Mouse (Mus musculus): ENCODE data around the gene Samhd1.

The Samhd1 gene

GRCm38 (mm10) chr2:157099532-157100318, 35.3 kb downstream of the Samhd1 start:
- no peak for DNase-seq (ENCODE audit: low read depth, low spot score)

GRCm38 (mm10) chr2:157095005-157095755, 39.9 kb downstream of the Samhd1 start:
- DNase-seq (ENCODE audit: low read depth, low spot score) = no peak

DNA sequence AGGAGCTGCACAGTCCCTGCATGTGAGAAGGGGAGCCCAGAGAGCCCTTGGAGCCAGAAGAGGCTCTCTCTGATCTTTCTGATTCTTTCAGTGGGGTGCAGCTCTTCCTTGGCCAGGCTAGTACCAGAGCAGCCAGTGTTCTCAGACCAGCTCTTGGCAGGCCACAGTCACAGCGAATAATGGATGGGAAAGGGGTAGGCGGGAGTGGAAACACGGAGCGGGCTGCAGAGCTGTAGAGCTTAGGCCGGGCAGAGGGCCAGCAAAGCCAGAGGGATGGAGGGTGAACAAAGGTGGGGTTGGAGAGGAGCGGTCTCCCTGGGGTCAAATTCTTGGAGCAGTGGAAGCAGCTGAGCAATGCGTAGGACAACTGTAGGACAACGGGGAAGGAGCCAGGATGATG, 43.0 kb downstream of the Samhd1 start:
- DNase-seq (ENCODE audit: low read depth, low spot score) = no peak

- DNase-seq (ENCODE audit: low read depth, low spot score) = no peak
Observed at GRCm38 (mm10) chr2:157087536-157088317, 47.3 kb downstream of the Samhd1 start.

DNA sequence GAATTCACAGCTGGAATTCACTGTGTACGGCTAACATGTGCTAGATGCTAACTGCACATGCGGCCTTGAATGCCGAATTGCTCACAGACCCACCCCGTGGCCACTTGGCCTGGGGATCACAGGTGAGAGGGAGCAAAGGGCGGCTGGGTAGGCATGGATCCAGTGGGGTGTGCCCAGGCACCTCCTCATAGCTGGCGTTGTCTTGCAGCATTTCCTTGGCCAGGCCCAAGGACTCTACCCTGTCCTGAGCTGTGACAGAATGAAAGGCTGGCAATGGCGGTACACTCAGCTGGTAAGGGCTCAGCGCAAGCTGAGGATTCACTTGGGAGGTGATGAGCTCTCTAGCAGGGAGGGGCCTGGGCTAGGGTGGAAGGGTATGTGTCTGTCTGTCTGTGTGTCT, 48.3 kb downstream of the Samhd1 start, which contains the start of gene Tldc2:
Gene Tldc2 (plus strand): TSS at position 260 of the 400 bp plus-strand sequence.
- DNase-seq (ENCODE audit: low read depth, low spot score) = no peak

- DNase-seq (ENCODE audit: low read depth, low spot score) = no peak
Observed at GRCm38 (mm10) chr2:157084831-157085585, 50.1 kb downstream of the Samhd1 start.

DNA sequence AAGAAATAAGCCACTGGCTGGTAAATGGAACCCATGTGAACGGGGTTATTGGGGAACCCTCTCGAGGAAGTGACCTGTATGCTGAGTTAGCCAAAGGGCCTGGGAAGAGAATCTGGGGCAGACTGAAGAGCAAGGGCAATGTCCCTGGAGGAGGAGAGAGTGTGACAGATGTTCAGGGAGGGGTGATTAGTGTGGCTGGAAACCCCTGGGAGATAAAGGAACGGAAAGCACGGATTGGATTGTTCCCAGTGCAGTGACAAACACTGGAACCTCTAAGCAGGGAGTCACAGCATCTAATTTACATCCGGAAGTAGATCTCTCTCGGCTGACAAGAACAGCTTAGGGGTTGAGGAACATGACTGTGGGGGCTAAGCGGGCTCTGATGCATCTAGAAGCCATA, 53.1 kb downstream of the Samhd1 start:
- no peak for DNase-seq (ENCODE audit: low read depth, low spot score)

DNA sequence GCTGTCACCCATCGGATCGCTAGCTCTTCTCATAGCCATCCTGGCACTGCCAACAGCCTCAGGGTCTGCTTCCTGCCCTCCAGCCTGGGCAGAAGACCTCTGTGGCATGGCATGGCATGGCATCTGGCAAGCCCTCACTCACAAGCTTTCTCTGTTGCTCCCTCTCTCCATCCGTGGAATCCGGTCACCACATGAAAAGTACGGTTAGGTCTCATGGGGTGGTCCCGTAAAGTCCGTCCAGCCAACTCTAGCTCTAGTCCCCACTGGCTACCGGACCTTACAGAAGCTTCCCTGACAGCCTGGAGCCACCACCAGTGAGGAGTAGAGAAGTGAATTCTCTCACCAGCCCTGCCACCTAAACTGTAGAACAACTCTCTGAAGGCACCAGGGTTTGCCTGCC, 53.7 kb downstream of the Samhd1 start:
- no peak for DNase-seq (ENCODE audit: low read depth, low spot score)

DNA sequence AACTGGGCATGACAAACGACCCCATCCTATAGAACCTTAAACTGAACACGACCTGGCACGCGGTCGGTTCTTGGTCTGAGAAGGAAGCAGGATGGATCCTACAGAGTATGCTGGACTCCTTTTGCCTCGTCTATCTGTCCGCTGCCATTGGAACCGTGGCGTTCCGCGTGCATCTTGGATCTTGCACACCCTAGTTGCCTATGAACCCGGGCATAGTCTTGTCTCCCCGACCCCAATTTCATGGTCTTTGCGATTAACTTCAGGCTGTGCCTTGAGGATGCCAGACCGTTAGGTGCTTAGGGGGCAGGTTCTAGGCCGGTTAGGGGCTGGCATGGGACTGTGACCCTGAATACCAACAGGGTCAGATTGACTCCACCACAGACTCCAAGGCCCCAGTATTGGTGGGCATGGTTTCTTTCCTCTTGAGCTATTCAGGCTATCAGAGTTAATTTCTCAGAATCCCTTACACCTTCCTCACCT, 55.3 kb downstream of the Samhd1 start:
- DNase-seq (ENCODE audit: low read depth, low spot score) = no peak

DNA sequence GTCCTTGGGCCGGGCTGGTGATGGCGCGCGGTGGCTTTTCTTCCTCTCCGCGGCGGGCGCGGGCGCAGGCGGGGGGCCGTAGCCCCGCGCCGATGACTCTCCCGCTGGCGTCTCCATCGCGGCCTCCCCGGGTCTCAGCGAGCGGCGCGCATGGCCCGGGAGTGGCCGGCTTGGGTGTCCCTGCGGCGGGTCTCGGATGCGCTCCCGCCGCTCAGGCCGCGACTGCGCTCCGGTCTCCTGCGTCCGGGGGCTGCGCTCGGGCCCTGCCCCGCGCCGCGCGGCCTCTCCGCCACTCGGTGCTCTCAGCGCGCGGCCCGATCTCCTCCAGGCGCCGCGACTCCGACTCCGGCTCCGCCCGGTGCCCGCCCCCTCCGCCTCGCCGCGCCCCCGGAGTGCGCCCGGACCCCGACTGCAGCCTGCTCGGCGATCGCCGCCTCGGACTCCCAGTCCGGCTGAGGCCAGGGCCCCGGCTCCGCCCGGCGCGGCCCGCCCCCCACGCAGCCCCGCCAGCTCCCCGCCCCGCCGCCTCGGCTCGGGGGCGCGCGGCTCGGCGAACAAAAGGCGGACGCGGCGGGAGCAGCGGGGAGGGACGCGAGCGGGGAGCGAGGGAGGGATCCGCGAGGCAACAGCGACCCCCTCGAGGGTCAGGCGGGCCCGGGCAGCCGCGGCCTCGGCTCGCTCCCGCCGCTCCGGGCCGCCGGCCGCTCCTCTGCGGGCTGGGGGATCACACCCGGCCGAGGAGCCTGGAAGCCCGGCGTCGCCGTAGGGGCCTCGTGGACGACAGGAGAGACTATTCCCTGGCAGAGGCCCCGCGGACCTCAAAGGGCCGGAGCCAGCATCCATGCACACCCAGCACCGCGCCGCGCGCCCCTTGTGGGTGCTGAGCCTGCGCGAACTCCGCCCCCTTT, 56.0 kb downstream of the Samhd1 start, which contains the start of gene Soga1:
Gene Soga1 (minus strand): TSS at position 462 of the 908 bp plus-strand sequence.
- DNase-seq (ENCODE audit: low read depth, low spot score) = no peak

DNA sequence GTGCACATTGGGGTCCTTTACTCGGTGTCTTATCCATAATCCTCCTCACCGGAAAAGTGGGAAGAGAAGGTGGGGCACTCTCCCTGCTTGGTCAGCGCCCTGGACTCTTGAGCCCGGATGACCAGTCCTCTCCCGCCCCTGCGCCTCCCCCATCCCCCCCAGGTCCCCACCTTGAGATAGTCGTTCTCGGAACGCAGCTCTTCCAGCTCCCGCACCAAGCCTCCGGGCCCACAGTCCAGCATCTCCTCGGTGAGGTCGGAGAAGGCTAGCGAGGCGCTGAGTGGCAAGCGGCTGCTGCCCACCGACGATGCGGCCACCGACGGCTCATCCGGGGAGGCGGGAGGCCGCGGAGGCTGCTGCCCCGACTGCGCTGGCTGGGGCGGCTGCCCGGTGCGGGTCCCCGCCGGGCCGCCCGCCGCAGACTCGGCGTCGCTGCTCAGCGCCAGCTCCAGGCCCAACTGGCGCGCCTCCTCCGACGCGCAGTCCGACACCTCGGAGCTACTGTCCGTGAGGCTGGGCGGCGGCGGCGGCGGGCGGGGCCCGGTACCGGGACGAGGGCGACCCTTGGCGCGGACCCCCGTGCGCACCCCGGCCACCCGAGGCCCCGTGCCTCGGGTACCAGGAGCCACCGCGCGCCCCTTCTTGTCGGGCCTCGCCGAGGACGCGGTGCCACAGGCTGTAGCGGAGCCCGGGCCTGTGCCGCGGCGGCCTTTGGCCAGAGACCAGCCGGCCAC, 56.8 kb downstream of the Samhd1 start:
- DNase-seq (ENCODE audit: low read depth, low spot score) = no peak

- DNase-seq (ENCODE audit: low read depth, low spot score) = no peak
Observed at GRCm38 (mm10) chr2:157077641-157078058, 57.4 kb downstream of the Samhd1 start.

- DNase-seq (ENCODE audit: low read depth, low spot score) = no peak
Observed at GRCm38 (mm10) chr2:157077160-157077559, 57.9 kb downstream of the Samhd1 start.

DNA sequence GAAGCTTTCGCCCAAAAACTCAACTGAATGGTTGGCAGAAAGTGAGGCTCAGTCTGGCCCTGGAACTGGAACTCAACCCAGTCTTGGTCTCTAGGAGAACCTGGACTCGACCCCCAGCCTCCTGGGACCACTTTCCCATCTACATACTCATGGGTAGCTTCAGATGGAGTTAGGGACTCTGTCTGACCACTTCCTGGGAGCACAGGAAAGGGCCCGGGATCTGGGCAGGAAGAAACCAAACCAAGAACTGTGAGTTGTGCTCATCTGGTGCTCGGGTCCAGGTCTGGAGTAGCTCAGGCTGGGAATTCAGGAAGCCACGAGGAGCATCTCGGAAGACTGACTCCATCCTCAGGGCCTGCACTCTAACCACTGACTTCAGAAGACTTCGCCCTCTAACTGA, 58.5 kb downstream of the Samhd1 start:
- DNase-seq (ENCODE audit: low read depth, low spot score) = no peak

DNA sequence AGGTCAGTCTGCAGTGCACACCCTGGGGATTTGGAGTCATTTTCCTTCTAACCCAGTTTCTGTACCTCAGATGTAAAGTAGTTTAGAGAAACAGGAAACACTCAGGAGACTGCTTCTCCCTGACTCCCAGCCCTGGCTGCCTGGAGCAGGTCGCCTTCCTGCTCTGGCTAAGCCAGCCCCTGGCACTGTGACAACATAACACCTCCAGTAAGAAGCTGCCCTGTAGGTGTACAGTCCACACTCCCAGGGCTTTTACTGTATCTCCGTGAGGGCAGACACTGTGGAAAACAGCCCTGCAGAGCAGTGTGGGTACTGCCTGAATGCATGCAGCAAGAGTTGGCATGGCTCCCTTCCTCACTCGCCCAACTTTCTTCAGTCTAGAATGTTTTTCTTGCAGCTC, 59.4 kb downstream of the Samhd1 start:
- no peak for DNase-seq (ENCODE audit: low read depth, low spot score)

GRCm38 (mm10) chr2:157075226-157075625, 59.8 kb downstream of the Samhd1 start:
- DNase-seq (ENCODE audit: low read depth, low spot score) = no peak

DNA sequence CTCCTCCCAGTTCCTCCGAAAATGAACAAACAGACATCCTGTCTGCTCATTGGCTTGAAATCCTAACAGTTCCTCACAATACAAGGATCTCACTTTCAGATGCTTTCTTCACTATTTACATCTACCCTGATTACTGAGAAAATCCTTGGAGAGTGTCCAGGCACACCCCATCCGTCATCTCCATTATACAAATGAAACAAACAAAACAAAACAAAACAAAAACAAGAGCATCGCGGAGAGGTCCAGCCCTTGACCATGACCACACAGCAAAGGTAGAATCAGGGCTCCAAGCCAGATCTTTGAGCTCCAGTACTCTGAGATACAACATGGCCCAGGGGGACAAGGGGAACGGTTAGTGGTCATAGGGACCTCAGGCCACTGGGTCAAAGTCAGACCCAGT, 60.3 kb downstream of the Samhd1 start:
- DNase-seq (ENCODE audit: low read depth, low spot score) = no peak

DNA sequence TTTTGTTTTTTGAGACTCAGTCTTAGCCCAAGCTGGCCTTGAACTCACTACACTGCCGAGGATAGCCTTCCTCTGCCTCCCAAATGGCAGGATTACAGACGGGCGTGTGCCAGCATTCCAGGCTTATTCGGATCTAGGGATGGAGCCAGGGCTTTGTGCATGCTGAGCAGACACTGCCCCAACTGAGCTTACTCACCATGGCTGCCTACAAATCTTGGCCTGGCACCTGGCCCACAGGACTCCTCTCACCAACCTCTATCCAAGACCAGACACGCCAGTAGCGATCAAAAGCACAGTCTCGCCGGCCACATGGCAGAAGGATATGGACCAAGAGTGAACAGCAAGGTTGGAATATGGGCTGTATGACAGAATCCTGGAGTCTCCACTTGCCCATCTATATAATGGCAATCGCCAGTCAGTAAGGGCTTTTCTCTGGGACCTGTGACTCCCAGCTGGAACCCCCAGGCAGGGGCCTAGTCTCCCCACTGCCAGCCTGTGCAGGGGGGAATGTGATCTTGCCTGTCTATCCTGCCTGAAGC, 60.8 kb downstream of the Samhd1 start:
- no peak for DNase-seq (ENCODE audit: low read depth, low spot score)

DNA sequence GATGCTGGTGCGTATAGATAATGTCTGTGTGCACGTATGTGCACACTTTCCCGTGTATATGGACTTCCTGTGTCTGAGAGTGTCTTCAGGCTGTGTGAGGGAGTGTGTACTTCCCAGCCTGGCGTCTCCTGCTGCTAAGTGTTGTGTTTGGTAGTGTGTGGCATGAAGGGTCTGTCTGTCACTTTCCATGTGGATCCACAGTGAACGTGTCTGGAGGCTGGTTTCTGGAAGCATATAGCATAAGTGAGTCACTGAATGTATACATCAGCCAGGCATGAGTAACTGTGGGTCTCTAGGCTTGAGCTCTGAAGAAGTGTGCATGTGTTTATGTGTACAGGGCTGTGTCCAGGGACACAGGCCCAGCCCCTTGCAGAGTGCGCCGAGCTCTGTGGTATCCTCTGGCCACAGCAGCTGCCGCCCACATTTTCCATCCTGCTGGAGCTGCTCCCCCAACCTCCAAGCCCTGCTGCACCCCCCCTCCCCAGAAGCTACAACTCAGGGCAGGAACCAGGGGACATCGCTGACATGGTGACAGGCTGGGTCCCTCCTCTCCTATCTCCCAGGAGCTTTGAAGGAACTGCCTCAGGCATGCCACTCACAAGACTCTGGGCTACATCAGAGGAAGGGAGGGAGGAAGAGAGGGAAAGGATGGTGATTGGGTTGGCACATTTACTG, 61.5 kb downstream of the Samhd1 start:
- DNase-seq (ENCODE audit: low read depth, low spot score) = no peak
